Comparison of ENCODE assay signal across 25 mouse cellular contexts in the genomic region with DNA sequence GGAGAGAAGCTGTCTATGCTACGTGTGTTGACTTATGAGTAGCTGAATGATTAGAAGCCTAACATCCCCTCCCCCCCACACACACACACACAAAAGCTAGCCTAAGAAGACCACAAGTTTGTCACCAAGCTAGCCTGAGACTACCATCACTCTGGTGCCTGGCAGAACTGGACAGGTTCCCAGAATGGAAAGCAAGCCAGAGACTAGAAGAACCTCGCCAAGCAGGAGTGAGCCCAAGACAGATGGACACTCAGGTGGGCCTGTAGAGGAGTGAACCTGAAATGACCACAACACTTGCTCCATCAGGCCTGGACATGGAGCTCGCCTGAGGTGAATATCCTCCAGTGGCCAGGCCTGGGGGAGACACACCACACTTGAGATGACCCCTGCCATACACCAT. TPM values are rescaled to one million over a fixed set of nuclear protein-coding genes. Genes with fewer than 3 reads are reported as not detected.
DNase-seq lines count a peak whose midpoint lies in the region; ATAC-seq and TF ChIP-seq lines count a peak whose summit lies in the region.
"Had no signal": no experiment of that assay in that cellular context is flagged by ENCODE, and none has a peak within 500 bp of the region (broad histone marks: within the 10 kb centered on the region; RNA-seq: fewer than 3 reads in every experiment).

No protein-coding gene starts in this region.

- H3K9ac ChIP-seq in midbrain, embryonic 11.5 days (ENCODE audit: low read length): no peak overlapping the region
- H3K9ac ChIP-seq in midbrain, postnatal 0 days (replicated peaks; ENCODE audit: low read length, poor library complexity, severe bottlenecking): no peak overlapping the region
- H3K9ac ChIP-seq in hindbrain, embryonic 13.5 days: no peak overlapping the region
- H3K9ac ChIP-seq: forebrain, embryonic 15.5 days; heart, embryonic 15.5 days; hindbrain, embryonic 14.5 days had no signal

- no peaks in the 10 kb centered on the region for H3K9me3 ChIP-seq in midbrain, embryonic 11.5 days (ENCODE audit: control insufficient read depth, low read length)
- H3K9me3 ChIP-seq in midbrain, postnatal 0 days (ENCODE audit: low read length): no peaks in the 10 kb centered on the region
- H3K9me3 ChIP-seq in hindbrain, embryonic 13.5 days: no peaks in the 10 kb centered on the region
- H3K9me3 ChIP-seq: embryonic facial prominence, embryonic 10.5 days; forebrain, embryonic 15.5 days; heart, embryonic 15.5 days had no signal

- intact Hi-C loops in left cerebral cortex, postnatal 10 days (cut with DNase I): no loop called here

- peaks cover 5% of the 10 kb centered on the region; the same call in 1 of the 2 replicates for H3K4me1 ChIP-seq in midbrain, embryonic 11.5 days (ENCODE audit: control insufficient read depth, insufficient read depth, low read length)
- H3K4me1 ChIP-seq in midbrain, postnatal 0 days (ENCODE audit: insufficient read depth, low read length): 0 out of 2 replicates have a peak, but pooled peaks cover 5% of the 10 kb centered on the region
- peaks cover 9% of the 10 kb centered on the region for H3K4me1 ChIP-seq in hindbrain, embryonic 13.5 days (replicated peaks)

- ATAC-seq in midbrain, embryonic 11.5 days (ENCODE audit: low FRiP score): no peak
- no peak for ATAC-seq in midbrain, postnatal 0 days (ENCODE audit: low FRiP score)
- no peak for ATAC-seq in hindbrain, embryonic 13.5 days (ENCODE audit: low FRiP score)
- ATAC-seq: activated CD4-positive, CD25-positive, alpha-beta regulatory T cell, adult 4 months; forebrain, embryonic 15.5 days; intestine, embryonic 16.5 days had no signal

- no peak overlapping the region for H3K27ac ChIP-seq in midbrain, embryonic 11.5 days (ENCODE audit: low read depth, low read length)
- H3K27ac ChIP-seq in midbrain, postnatal 0 days (ENCODE audit: low read depth, low read length): no peak overlapping the region
- no peak overlapping the region for H3K27ac ChIP-seq in hindbrain, embryonic 13.5 days
- H3K27ac ChIP-seq: embryonic facial prominence, embryonic 10.5 days; forebrain, embryonic 15.5 days; heart, embryonic 15.5 days; hindbrain, embryonic 14.5 days had no signal

- 78% methylated on average over 3 of the region's 3 CpGs for WGBS in midbrain, embryonic 11.5 days
- 78% methylated on average over 3 of the region's 3 CpGs for whole genome bisulfite sequencing in midbrain, postnatal 0 days
- 76% methylated on average over 3 of the region's 3 CpGs for WGBS in hindbrain, embryonic 13.5 days

- peak; percentile 19 for DNase-seq in midbrain, embryonic 11.5 days (ENCODE audit: low spot score, missing footprints)
- no peak for DNase-seq in midbrain, postnatal 0 days (ENCODE audit: low spot score)
- DNase-seq in cerebellum, adult 8-10 months: peak; percentile 38
- DNase-seq in cerebellum, postnatal 14 days: peak; percentile 49 to 69
- DNase-seq in left cerebral cortex, postnatal 10 days (ENCODE audit: extremely low spot score in 1 of 2, low spot score in 2 of 2): no peak
- no peak for DNase-seq in frontal cortex, postnatal 10 days (ENCODE audit: low spot score in 2 of 2)
- no peak for DNase-seq in thymus, postnatal 25 days
- DNase-seq: adrenal gland, postnatal 14 days; gastrocnemius, postnatal 10 days; heart, adult 18-20 months; heart, postnatal 14 days; kidney, adult 2 months had no signal

- no peak overlapping the region for H3K4me2 ChIP-seq in midbrain, embryonic 11.5 days
- H3K4me2 ChIP-seq in midbrain, postnatal 0 days (ENCODE audit: low read depth, low read length, poor library complexity, severe bottlenecking): no peak overlapping the region
- H3K4me2 ChIP-seq in hindbrain, embryonic 13.5 days: no peak overlapping the region
- H3K4me2 ChIP-seq: forebrain, embryonic 15.5 days; heart, embryonic 11.5 days; heart, embryonic 15.5 days; hindbrain, embryonic 14.5 days had no signal

- no peak overlapping the region for H3K4me3 ChIP-seq in midbrain, embryonic 11.5 days (ENCODE audit: low read depth, low read length)
- no peak overlapping the region for H3K4me3 ChIP-seq in midbrain, postnatal 0 days (ENCODE audit: low read depth, low read length)
- H3K4me3 ChIP-seq in hindbrain, embryonic 13.5 days: no peak overlapping the region
- H3K4me3 ChIP-seq: embryonic facial prominence, embryonic 10.5 days; forebrain, embryonic 15.5 days; heart, embryonic 15.5 days had no signal

- no peak for TF ChIP-seq CTCF in midbrain, postnatal 0 days (IDR thresholded peaks at IDR 0.05)

- no peaks in the 10 kb centered on the region for H3K27me3 ChIP-seq in midbrain, embryonic 11.5 days (ENCODE audit: control insufficient read depth, insufficient read depth, low read length)
- peaks cover 4% of the 10 kb centered on the region; the same call in 1 of the 2 replicates for H3K27me3 ChIP-seq in midbrain, postnatal 0 days (ENCODE audit: insufficient read depth, low read length)
- H3K27me3 ChIP-seq in hindbrain, embryonic 13.5 days: 0 out of 2 replicates have a peak, but pooled peaks cover 8% of the 10 kb centered on the region
- H3K27me3 ChIP-seq: forebrain, embryonic 15.5 days had no signal

- no peaks in the 10 kb centered on the region for H3K36me3 ChIP-seq in midbrain, embryonic 11.5 days (ENCODE audit: control insufficient read depth, insufficient read depth, low read length)
- no peaks in the 10 kb centered on the region for H3K36me3 ChIP-seq in midbrain, postnatal 0 days (ENCODE audit: insufficient read depth, low read length)
- no peaks in the 10 kb centered on the region for H3K36me3 ChIP-seq in hindbrain, embryonic 13.5 days
- H3K36me3 ChIP-seq: embryonic facial prominence, embryonic 10.5 days; forebrain, embryonic 15.5 days; heart, embryonic 15.5 days had no signal

RNA-seq across cellular contexts. Expression of gene Spr, which starts 12.8 kb away (rescaled TPM):
- 41.1 and 45.5 TPM in 2 replicates for polyA plus RNA-seq in midbrain, embryonic 11.5 days (2014; fragmentation: Nextera tagmentation; extraction: Ambion mirVana)
- total RNA-seq in midbrain, postnatal 0 days (2014; rRNA removed): 29.0 and 32.5 TPM in 2 replicates
- polyA plus RNA-seq in midbrain, postnatal 0 days (2015; fragmentation: Nextera tagmentation; extraction: Ambion mirVana): 28.4 and 32.9 TPM in 2 replicates
- 10 to 100 TPM; 39.0 to 41.6 TPM for total RNA-seq in left cerebral cortex, postnatal 10 days (2021)
- 21.1 and 23.0 TPM in 2 replicates for polyA plus RNA-seq in hindbrain, embryonic 13.5 days (2015; fragmentation: Nextera tagmentation; extraction: Ambion mirVana)

RNA-seq across cellular contexts. Expression of gene Emx1, which starts 36.9 kb away (rescaled TPM):
- 2.7 and 3.6 TPM in 2 replicates for polyA plus RNA-seq in midbrain, embryonic 11.5 days (2014; fragmentation: Nextera tagmentation; extraction: Ambion mirVana)
- total RNA-seq in midbrain, postnatal 0 days (2014; rRNA removed): 0.88 and 2.6 TPM in 2 replicates
- 0.58 and 0.64 TPM in 2 replicates for polyA plus RNA-seq in midbrain, postnatal 0 days (2015; fragmentation: Nextera tagmentation; extraction: Ambion mirVana)
- total RNA-seq in left cerebral cortex, postnatal 10 days (2021): 10 to 100 TPM; 40.6 to 46.0 TPM
- not detected in 2 replicates for polyA plus RNA-seq in hindbrain, embryonic 13.5 days (2015; fragmentation: Nextera tagmentation; extraction: Ambion mirVana)
- total RNA-seq: adrenal gland, adult 18-20 months; adrenal gland, postnatal 14 days; gastrocnemius, postnatal 10 days; gastrocnemius, postnatal 4 days; heart, adult 18-20 months; heart, postnatal 14 days; hematopoietic stem cell, adult 5-6 weeks; MEL had no signal
- polyA plus RNA-seq: activated CD4-positive, CD25-positive, alpha-beta regulatory T cell, adult 4 months; C2C12; heart, embryonic 11.5 days; heart, embryonic 15.5 days; hindbrain, embryonic 14.5 days had no signal

Comparison
In these comparisons a context has a peak if more than half of its experiments do, and no peak if none do; other contexts are left out.
1. DNase-seq: peak in midbrain, embryonic 11.5 days (single experiment), cerebellum, adult 8-10 months (single experiment) and cerebellum, postnatal 14 days (2 of 2); none in midbrain, postnatal 0 days (single experiment), left cerebral cortex, postnatal 10 days (0 of 2), frontal cortex, postnatal 10 days (0 of 2) and thymus, postnatal 25 days (single experiment).